Mouse (Mus musculus): ENCODE measurements around the gene Doc2a. TPM values are rescaled to one million over a fixed set of nuclear protein-coding genes. Genes with fewer than 3 reads are reported as not detected.

The Doc2a gene
- total and polyA plus RNA-seq, 3 experiments, result 2.3 TPM; not detected in 2

DNA sequence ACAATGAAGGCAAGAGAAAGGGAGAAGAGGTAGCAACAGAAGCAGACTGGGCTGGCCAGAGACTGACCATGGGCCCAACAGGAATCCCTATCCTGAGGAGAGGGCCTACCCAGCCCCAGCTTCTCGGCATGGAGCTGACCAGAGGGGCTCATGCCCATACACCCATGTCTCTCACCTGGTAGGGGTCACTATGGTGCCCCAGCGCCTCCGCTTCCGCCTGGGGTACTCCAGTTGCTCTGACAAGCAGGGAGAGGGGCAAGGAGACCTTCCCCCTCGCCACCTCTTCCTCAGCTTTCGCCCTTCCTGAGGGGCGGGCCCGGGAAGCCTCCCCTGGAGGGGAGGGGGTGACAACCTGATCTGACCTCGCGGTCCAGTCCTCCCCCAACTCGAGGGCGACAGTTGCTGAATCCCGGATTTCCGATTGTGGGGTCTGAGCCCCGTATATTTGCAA lies 36.5 kb downstream of the Doc2a start:
- H3K4me1 ChIP-seq (ENCODE audit: control insufficient read depth in 1 of 2, insufficient read depth in 2 of 2, low read length in 2 of 2), result peaks cover 0 to 27% of the 10 kb centered on the region in 2 experiments; a peak in 3 of 4 replicates
- peaks cover 2 to 18% of the 10 kb centered on the region in 2 experiments for H3K36me3 ChIP-seq (ENCODE audit: control insufficient read depth in 1 of 2, insufficient read depth in 2 of 2, low read length in 2 of 2)
- peak overlapping the region; percentile 75 to 80 for H3K4me3 ChIP-seq (ENCODE audit: control insufficient read depth in 1 of 2, insufficient read depth in 1 of 2, low read depth in 2 of 2, low read length in 2 of 2)
- peaks cover 31% of the 10 kb centered on the region for H3K79me2 ChIP-seq (ENCODE audit: control insufficient read depth, insufficient read depth, low read length, poor library complexity)
- H3K9ac ChIP-seq (ENCODE audit: control insufficient read depth, low read depth, low read length, poor library complexity, severe bottlenecking), result peak overlapping the region; percentile 83
- peak overlapping the region; percentile 92 for H3K27ac ChIP-seq (ENCODE audit: control insufficient read depth, low read depth, low read length)
- no peaks in the 10 kb centered on the region for H3K27me3 ChIP-seq (ENCODE audit: control insufficient read depth in 1 of 2, insufficient read depth in 2 of 2, low read length in 2 of 2)
- no peaks in the 10 kb centered on the region for H3K9me3 ChIP-seq (replicated peaks; ENCODE audit: insufficient read depth, low read length)
- DNase-seq (ENCODE audit: low read depth, low spot score), result peak; percentile 40
- no peak for TF ChIP-seq EP300 (IDR thresholded peaks at IDR 0.05; ENCODE audit: low read depth in 1 of 2, low read length in 2 of 2)
- TF ChIP-seq POLR2A (IDR thresholded peaks at IDR 0.05; ENCODE audit: control insufficient read depth in 1 of 2, insufficient read depth in 1 of 2, low read depth in 1 of 2, low read length in 2 of 2, poor library complexity in 1 of 2), result peak in 1 of 2 experiments; percentile 42; a peak in 1 of 4 replicates
- TF ChIP-seq BHLHE40 (IDR thresholded peaks at IDR 0.05; ENCODE audit: borderline replicate concordance, low read depth, low read length), result no peak
- no peak for TF ChIP-seq USF2 (IDR thresholded peaks at IDR 0.05; ENCODE audit: borderline replicate concordance in 1 of 2, insufficient read depth in 1 of 2, low read depth in 1 of 2, low read length in 2 of 2)
- TF ChIP-seq ETS1 (IDR thresholded peaks at IDR 0.05; ENCODE audit: low read depth, low read length), result no peak

DNA sequence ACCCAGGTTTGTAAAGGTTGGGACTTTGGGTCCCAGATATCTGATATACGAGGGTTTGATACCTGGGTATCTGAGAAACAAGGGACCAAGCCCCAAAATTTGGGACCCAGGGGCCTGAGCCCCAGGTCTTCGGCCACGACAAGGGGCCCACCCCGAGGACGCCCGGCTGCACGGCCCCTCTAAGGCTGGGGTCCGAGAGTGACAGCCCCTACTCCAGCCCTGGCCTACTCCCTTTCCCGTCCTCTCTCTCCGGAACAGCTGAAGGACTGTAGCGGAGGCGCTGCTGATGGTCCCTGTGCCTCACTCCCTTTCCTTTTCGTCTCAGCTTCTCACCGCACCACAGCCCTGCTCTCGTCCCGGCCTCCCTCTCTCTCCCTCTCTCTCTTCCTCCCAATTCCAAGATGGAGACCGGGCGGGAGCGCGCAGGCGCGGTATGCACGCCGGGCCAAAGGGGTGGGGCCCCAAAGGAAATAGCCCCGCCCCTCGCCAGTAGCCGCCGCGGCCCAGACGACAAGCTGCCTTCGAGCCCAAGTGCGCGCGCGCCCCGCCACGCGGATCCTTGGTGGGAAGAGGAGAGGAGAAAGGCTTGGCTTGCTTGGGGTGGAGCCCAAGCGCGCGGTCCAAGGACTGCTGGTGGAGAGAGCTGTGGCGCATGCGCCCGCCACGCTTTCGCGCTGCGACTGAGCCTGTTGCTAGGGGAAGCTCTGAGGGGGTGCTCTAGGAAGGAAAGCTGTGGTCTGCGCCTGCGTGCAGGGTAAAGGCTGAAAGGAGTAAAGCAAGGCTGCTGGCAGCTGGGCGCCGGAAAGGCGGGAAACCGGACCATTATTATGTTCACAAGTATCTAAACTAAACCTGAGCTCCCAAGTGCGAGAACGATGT lies 37.3 kb downstream of the Doc2a start, which contains the start of gene Taok2:
TSS of gene Taok2 (minus strand) at position 418 of the 879 bp plus-strand sequence.
- Histone ChIP-seq H3K9ac (ENCODE audit: control insufficient read depth, low read depth, low read length, poor library complexity, severe bottlenecking) (peak within 1 kb of the TSS; percentile 83), H3K9me3 (replicated peaks; ENCODE audit: insufficient read depth, low read length) (no peaks in the 10 kb centered on the region), H3K79me2 (ENCODE audit: control insufficient read depth, insufficient read depth, low read length, poor library complexity) (peaks cover 31% of the 10 kb centered on the region), H3K27ac (ENCODE audit: control insufficient read depth, low read depth, low read length) (peak within 1 kb of the TSS; percentile 92), H3K4me1 (ENCODE audit: control insufficient read depth in 1 of 2, insufficient read depth in 2 of 2, low read length in 2 of 2) (peaks cover 0 to 27% of the 10 kb centered on the region in 2 experiments; a peak in 3 of 4 replicates), H3K27me3 (ENCODE audit: control insufficient read depth in 1 of 2, insufficient read depth in 2 of 2, low read length in 2 of 2) (no peaks in the 10 kb centered on the region), H3K4me3 (ENCODE audit: control insufficient read depth in 1 of 2, insufficient read depth in 1 of 2, low read depth in 2 of 2, low read length in 2 of 2) (peak within 1 kb of the TSS; percentile 75 to 80), H3K36me3 (ENCODE audit: control insufficient read depth in 1 of 2, insufficient read depth in 2 of 2, low read length in 2 of 2) (peaks cover 0 to 18% of the 10 kb centered on the region in 2 experiments; a peak in 3 of 4 replicates)
- DNase-seq (ENCODE audit: low read depth, low spot score), result peak; percentile 99
- TF ChIP-seq ELF1 (IDR thresholded peaks at IDR 0.05; ENCODE audit: low read depth, low read length) (0 out of 2 replicates have a peak, but pooled peaks have one; percentile 48), NELFE (IDR thresholded peaks at IDR 0.05; ENCODE audit: low read depth, low read length) (peak; percentile 80), GABPA (IDR thresholded peaks at IDR 0.05; ENCODE audit: low read depth, low read length) (no peak), EP300 (IDR thresholded peaks at IDR 0.05; ENCODE audit: low read depth in 1 of 2, low read length in 2 of 2) (peak in 1 of 2 experiments; percentile 42; a peak in 2 of 4 replicates), ETS1 (IDR thresholded peaks at IDR 0.05; ENCODE audit: low read depth, low read length) (peak; percentile 68), GATA1 (IDR thresholded peaks at IDR 0.05; ENCODE audit: low read depth, low read length) (no peak), HCFC1 (IDR thresholded peaks at IDR 0.05; ENCODE audit: low read depth, low read length) (peak; percentile 77), POLR2AphosphoS5 (IDR thresholded peaks at IDR 0.05; ENCODE audit: borderline replicate concordance, low read depth, low read length) (no peak), ZNF384 (IDR thresholded peaks at IDR 0.05; ENCODE audit: low read depth, low read length) (no peak), USF2 (IDR thresholded peaks at IDR 0.05; ENCODE audit: borderline replicate concordance in 1 of 2, insufficient read depth in 1 of 2, low read depth in 1 of 2, low read length in 2 of 2) (no peak), E2F4 (IDR thresholded peaks at IDR 0.05; ENCODE audit: borderline replicate concordance, low read depth, low read length) (peak; percentile 96), USF1 (IDR thresholded peaks at IDR 0.05; ENCODE audit: low read depth, low read length) (peak; percentile 46; the same call in 1 of the 2 replicates), RAD21 (IDR thresholded peaks at IDR 0.05; ENCODE audit: low read depth, low read length) (no peak), POLR2AphosphoS2 (IDR thresholded peaks at IDR 0.05; ENCODE audit: low read length) (peak; percentile 98), SMC3 (IDR thresholded peaks at IDR 0.05; ENCODE audit: low read depth, low read length) (no peak), MAX (IDR thresholded peaks at IDR 0.05; ENCODE audit: low read length) (peak; percentile 97), CTCF (IDR thresholded peaks at IDR 0.05 in 2 of 3, conservative IDR thresholded peaks at IDR 0.05 in 1 of 3; ENCODE audit: control insufficient read depth in 1 of 3, insufficient read depth in 1 of 3, low read depth in 2 of 3, low read length in 3 of 3, poor library complexity in 1 of 3, severe bottlenecking in 1 of 3) (no peak), BHLHE40 (IDR thresholded peaks at IDR 0.05; ENCODE audit: borderline replicate concordance, low read depth, low read length) (no peak), NRF1 (IDR thresholded peaks at IDR 0.05; ENCODE audit: insufficient read depth, low read depth, low read length, poor library complexity, severe bottlenecking) (peak; percentile 95), TBP (IDR thresholded peaks at IDR 0.05; ENCODE audit: low read depth, low read length) (no peak; the same call in 1 of the 2 replicates), TCF12 (IDR thresholded peaks at IDR 0.05; ENCODE audit: low read depth, low read length) (peak; percentile 64), POLR2A (IDR thresholded peaks at IDR 0.05; ENCODE audit: control insufficient read depth in 1 of 2, insufficient read depth in 1 of 2, low read depth in 1 of 2, low read length in 2 of 2, poor library complexity in 1 of 2) (peak; percentile 52 to 88; a peak in 3 of 4 replicates), CHD1 (IDR thresholded peaks at IDR 0.05; ENCODE audit: low read depth, low read length) (no peak), KAT2A (conservative IDR thresholded peaks at IDR 0.05; ENCODE audit: low read depth, low read length) (peak; percentile 57; the same call in 1 of the 2 replicates), MXI1 (IDR thresholded peaks at IDR 0.05; ENCODE audit: low read depth, low read length) (peak; percentile 77), JUND (IDR thresholded peaks at IDR 0.05; ENCODE audit: low read depth, low read length) (no peak), MYC (IDR thresholded peaks at IDR 0.05; ENCODE audit: low read depth, low read length) (peak; percentile 87)

Measured in MEL (cell line).